Mouse (Mus musculus): Measurements from ENCODE around the gene Bend5. TPM values are rescaled to one million over a fixed set of nuclear protein-coding genes. Genes with fewer than 3 reads are reported as not detected.

The Bend5 gene
- polyA plus RNA-seq, 1 experiment from 2014 or later, result 55.3 TPM

- H3K9me3 ChIP-seq, result no peaks in the 10 kb centered on the region
- H3K4me1 ChIP-seq, result peaks cover 31% of the 10 kb centered on the region
- H3K4me3 ChIP-seq, result no peak overlapping the region
- H3K9ac ChIP-seq (replicated peaks), result no peak overlapping the region
- peaks cover 13% of the 10 kb centered on the region; the same call in 1 of the 2 replicates for H3K36me3 ChIP-seq
- no peak overlapping the region for H3K4me2 ChIP-seq (replicated peaks)
- H3K27me3 ChIP-seq, result no peaks in the 10 kb centered on the region
- no peak for ATAC-seq (ENCODE audit: low FRiP score, low read depth)
- H3K27ac ChIP-seq (replicated peaks), result no peak overlapping the region
- WGBS, result 94% methylated on average over 5 of the region's 5 CpGs
These were observed 2.9 kb downstream of the Bend5 start for GRCm38 (mm10) chr4:111417716-111418115.

- no peak for ATAC-seq (ENCODE audit: low FRiP score, low read depth)
- Histone ChIP-seq H3K9ac (replicated peaks) (no peak overlapping the region), H3K9me3 (no peaks in the 10 kb centered on the region)
These were observed 4.7 kb downstream of the Bend5 start for GRCm38 (mm10) chr4:111419476-111419875.

GRCm38 (mm10) chr4:111420031-111420430 lies 5.2 kb downstream of the Bend5 start:
- 85% methylated on average over 3 of the region's 3 CpGs for whole genome bisulfite sequencing
- Histone ChIP-seq H3K27me3 (no peaks in the 10 kb centered on the region), H3K4me2 (replicated peaks) (no peak overlapping the region), H3K36me3 (peaks cover 15% of the 10 kb centered on the region; the same call in 1 of the 2 replicates), H3K9me3 (no peaks in the 10 kb centered on the region), H3K4me3 (no peak overlapping the region), H3K27ac (replicated peaks) (no peak overlapping the region), H3K4me1 (peaks cover 26% of the 10 kb centered on the region), H3K9ac (replicated peaks) (no peak overlapping the region)
- ATAC-seq (ENCODE audit: low FRiP score, low read depth), result no peak

More at GRCm38 (mm10) chr4:111419476-111419875, 4.7 kb downstream of the Bend5 start:
- no peak overlapping the region for H3K27ac ChIP-seq (replicated peaks)
- H3K27me3 ChIP-seq, result no peaks in the 10 kb centered on the region
- H3K36me3 ChIP-seq, result peaks cover 13% of the 10 kb centered on the region; the same call in 1 of the 2 replicates
- peaks cover 26% of the 10 kb centered on the region for H3K4me1 ChIP-seq
- no peak overlapping the region for H3K4me2 ChIP-seq (replicated peaks)
- H3K4me3 ChIP-seq, result no peak overlapping the region
- 90% methylated on average over 1 of the region's 1 CpGs for WGBS

GRCm38 (mm10) chr4:111420955-111421354 lies 6.1 kb downstream of the Bend5 start:
- no peaks in the 10 kb centered on the region for H3K9me3 ChIP-seq
- 75% methylated on average over 4 of the region's 4 CpGs for WGBS
- peaks cover 17% of the 10 kb centered on the region; the same call in 1 of the 2 replicates for H3K36me3 ChIP-seq

GRCm38 (mm10) chr4:111421785-111422184 lies 7.0 kb downstream of the Bend5 start:
- 90% methylated on average over 6 of the region's 6 CpGs for WGBS
- H3K27ac ChIP-seq (replicated peaks), result no peak overlapping the region
- no peak overlapping the region for H3K4me3 ChIP-seq
- H3K9me3 ChIP-seq, result no peaks in the 10 kb centered on the region
- H3K9ac ChIP-seq (replicated peaks), result no peak overlapping the region
- H3K4me1 ChIP-seq, result peaks cover 12% of the 10 kb centered on the region
- peaks cover 17% of the 10 kb centered on the region; the same call in 1 of the 2 replicates for H3K36me3 ChIP-seq
- no peak for ATAC-seq (ENCODE audit: low FRiP score, low read depth)
- H3K27me3 ChIP-seq, result no peaks in the 10 kb centered on the region
- no peak overlapping the region for H3K4me2 ChIP-seq (replicated peaks)

More at GRCm38 (mm10) chr4:111420955-111421354, 6.1 kb downstream of the Bend5 start:
- no peak for ATAC-seq (ENCODE audit: low FRiP score, low read depth)
- Histone ChIP-seq H3K4me2 (replicated peaks) (no peak overlapping the region), H3K27ac (replicated peaks) (no peak overlapping the region), H3K4me3 (no peak overlapping the region), H3K9ac (replicated peaks) (no peak overlapping the region), H3K27me3 (no peaks in the 10 kb centered on the region), H3K4me1 (peaks cover 20% of the 10 kb centered on the region)

GRCm38 (mm10) chr4:111424371-111424950 lies 9.7 kb downstream of the Bend5 start:
- no peak overlapping the region for H3K27ac ChIP-seq (replicated peaks)
- H3K4me2 ChIP-seq (replicated peaks), result no peak overlapping the region
- 90% methylated on average over 1 of the region's 1 CpGs for WGBS
- no peak overlapping the region for H3K4me3 ChIP-seq
- no peaks in the 10 kb centered on the region for H3K9me3 ChIP-seq
- H3K9ac ChIP-seq (replicated peaks), result no peak overlapping the region
- H3K36me3 ChIP-seq, result 0 out of 2 replicates have a peak, but pooled peaks cover 4% of the 10 kb centered on the region
- ATAC-seq (ENCODE audit: low FRiP score, low read depth), result no peak
- H3K27me3 ChIP-seq, result no peaks in the 10 kb centered on the region
- H3K4me1 ChIP-seq, result no peaks in the 10 kb centered on the region

- 83% methylated on average over 6 of the region's 6 CpGs for WGBS
- ATAC-seq (ENCODE audit: low FRiP score, low read depth), result no peak
- Histone ChIP-seq H3K9ac (replicated peaks) (no peak overlapping the region), H3K27me3 (no peaks in the 10 kb centered on the region), H3K9me3 (no peaks in the 10 kb centered on the region), H3K4me3 (no peak overlapping the region), H3K4me2 (replicated peaks) (no peak overlapping the region), H3K4me1 (no peaks in the 10 kb centered on the region), H3K36me3 (0 out of 2 replicates have a peak, but pooled peaks cover 4% of the 10 kb centered on the region), H3K27ac (replicated peaks) (no peak overlapping the region)
These were observed 10.4 kb downstream of the Bend5 start for GRCm38 (mm10) chr4:111425170-111425569.

- Histone ChIP-seq H3K9me3 (no peaks in the 10 kb centered on the region), H3K4me1 (no peaks in the 10 kb centered on the region), H3K36me3 (peaks cover 47% of the 10 kb centered on the region), H3K9ac (replicated peaks) (no peak overlapping the region), H3K27me3 (no peaks in the 10 kb centered on the region), H3K4me2 (replicated peaks) (no peak overlapping the region), H3K27ac (replicated peaks) (no peak overlapping the region), H3K4me3 (no peak overlapping the region)
- 88% methylated on average over 2 of the region's 2 CpGs for WGBS
- no peak for ATAC-seq (ENCODE audit: low FRiP score, low read depth)
These were observed 16.4 kb downstream of the Bend5 start for GRCm38 (mm10) chr4:111431186-111431585.

- 82% methylated on average over 5 of the region's 5 CpGs for WGBS
- Histone ChIP-seq H3K4me1 (no peaks in the 10 kb centered on the region), H3K4me2 (replicated peaks) (no peak overlapping the region), H3K9ac (replicated peaks) (no peak overlapping the region), H3K27me3 (no peaks in the 10 kb centered on the region), H3K4me3 (no peak overlapping the region), H3K36me3 (peaks cover 56% of the 10 kb centered on the region), H3K27ac (replicated peaks) (no peak overlapping the region), H3K9me3 (no peaks in the 10 kb centered on the region)
- no peak for ATAC-seq (ENCODE audit: low FRiP score, low read depth)
These were observed 17.2 kb downstream of the Bend5 start for GRCm38 (mm10) chr4:111432013-111432412.

- H3K4me3 ChIP-seq, result no peak overlapping the region
- H3K4me1 ChIP-seq, result no peaks in the 10 kb centered on the region
These were observed 17.6 kb downstream of the Bend5 start for GRCm38 (mm10) chr4:111432417-111432816.

GRCm38 (mm10) chr4:111441709-111442108 lies 26.9 kb downstream of the Bend5 start:
- peaks cover 10% of the 10 kb centered on the region for H3K36me3 ChIP-seq
- 76% methylated on average over 1 of the region's 1 CpGs for WGBS
- H3K4me3 ChIP-seq, result no peak overlapping the region
- H3K9me3 ChIP-seq, result no peaks in the 10 kb centered on the region
- H3K27me3 ChIP-seq, result peaks cover 27% of the 10 kb centered on the region
- no peak for ATAC-seq (ENCODE audit: low FRiP score, low read depth)
- peaks cover 37% of the 10 kb centered on the region for H3K4me1 ChIP-seq
- no peak overlapping the region for H3K27ac ChIP-seq (replicated peaks)
- no peak overlapping the region for H3K9ac ChIP-seq (replicated peaks)
- no peak overlapping the region for H3K4me2 ChIP-seq (replicated peaks)

More at GRCm38 (mm10) chr4:111432417-111432816, 17.6 kb downstream of the Bend5 start:
- no peak for ATAC-seq (ENCODE audit: low FRiP score, low read depth)
- Histone ChIP-seq H3K9me3 (no peaks in the 10 kb centered on the region), H3K27ac (replicated peaks) (no peak overlapping the region), H3K4me2 (replicated peaks) (no peak overlapping the region), H3K36me3 (peaks cover 57% of the 10 kb centered on the region), H3K27me3 (no peaks in the 10 kb centered on the region), H3K9ac (replicated peaks) (no peak overlapping the region)
- 85% methylated on average over 5 of the region's 5 CpGs for WGBS

- 83% methylated on average over 1 of the region's 1 CpGs for WGBS
- peaks cover 34% of the 10 kb centered on the region for H3K27me3 ChIP-seq
- H3K27ac ChIP-seq (replicated peaks), result no peak overlapping the region
- H3K4me3 ChIP-seq, result no peak overlapping the region
- peaks cover 10% of the 10 kb centered on the region for H3K36me3 ChIP-seq
- no peaks in the 10 kb centered on the region for H3K9me3 ChIP-seq
- H3K9ac ChIP-seq (replicated peaks), result no peak overlapping the region
- no peak for ATAC-seq (ENCODE audit: low FRiP score, low read depth)
- no peak overlapping the region for H3K4me2 ChIP-seq (replicated peaks)
- peaks cover 37% of the 10 kb centered on the region for H3K4me1 ChIP-seq
These were observed 27.8 kb downstream of the Bend5 start for GRCm38 (mm10) chr4:111442435-111443238.

Data from midbrain, embryonic 12.5 days (tissue).